Mouse (Mus musculus): ENCODE results near the gene Tespa1. TPM values are rescaled to one million over a fixed set of nuclear protein-coding genes. Genes with fewer than 3 reads are reported as not detected.
A peak's percentile ranks its signal among the peaks of the same experiment; 100 is the strongest.
"Not testable (repeated sequence)": the region's sequence is repeated elsewhere in the genome, so short reads cannot be mapped to it uniquely, and the experiment has no call there.

Tespa1 gene
- polyA plus RNA-seq, 1 experiment from 2014 or later, result not detected

DNA sequence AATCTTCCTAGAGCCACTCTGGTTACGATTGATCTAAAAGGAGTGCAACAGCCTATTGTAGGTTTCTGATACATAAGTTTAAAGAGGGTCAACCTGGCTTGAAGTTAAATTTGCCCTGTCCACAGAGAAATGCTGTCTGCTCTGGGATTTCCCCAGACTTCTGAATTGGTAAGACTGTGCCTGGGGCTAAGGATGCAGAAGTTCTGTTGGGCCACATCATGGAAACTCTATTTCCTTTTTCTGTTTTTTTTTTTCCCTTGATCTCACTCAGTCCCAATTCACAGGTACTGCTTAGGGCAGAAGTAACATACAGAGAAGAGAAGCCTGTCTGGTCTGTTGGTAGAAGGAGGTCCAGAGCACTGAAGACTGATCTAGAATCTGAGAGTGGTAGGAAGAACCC lies 8.0 kb downstream of the Tespa1 start:
- Histone ChIP-seq H3K4me2 (ENCODE audit: low read length) (no peak overlapping the region), H3K27me3 (replicated peaks; ENCODE audit: control insufficient read depth, insufficient read depth, low read length) (no peaks in the 10 kb centered on the region), H3K9me3 (ENCODE audit: control insufficient read depth, low read length) (no peaks in the 10 kb centered on the region), H3K4me3 (replicated peaks; ENCODE audit: low read length) (no peak overlapping the region), H3K9ac (replicated peaks; ENCODE audit: low read depth, low read length) (no peak overlapping the region), H3K4me1 (replicated peaks; ENCODE audit: control insufficient read depth, insufficient read depth, low read length) (no peaks in the 10 kb centered on the region), H3K27ac (ENCODE audit: low read length) (no peak overlapping the region), H3K36me3 (ENCODE audit: control insufficient read depth, insufficient read depth) (no peaks in the 10 kb centered on the region)
- no peak for ATAC-seq
- WGBS, result 93% methylated on average over 1 of the region's 1 CpGs

DNA sequence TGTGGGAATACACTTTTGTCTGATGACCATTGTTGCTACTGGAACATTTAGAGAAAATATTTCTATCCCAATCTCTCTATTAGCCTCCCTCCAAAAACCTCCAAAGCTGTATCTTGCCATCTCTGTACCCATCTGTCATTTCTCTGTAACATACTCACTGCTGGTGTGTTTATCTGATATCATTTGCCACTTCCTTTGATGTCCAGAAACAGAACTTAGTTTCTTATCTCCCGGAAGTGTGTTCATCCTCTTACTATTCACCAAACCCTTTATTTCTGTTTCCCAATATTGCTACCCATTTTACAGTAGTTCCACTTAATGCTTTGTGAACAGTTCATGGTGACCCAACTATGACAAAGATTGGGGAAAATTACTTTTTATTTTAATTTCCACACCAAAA lies 13.7 kb downstream of the Tespa1 start:
- no peak for ATAC-seq
- H3K9me3 ChIP-seq (ENCODE audit: control insufficient read depth, low read length), result no peaks in the 10 kb centered on the region
- no peak overlapping the region for H3K27ac ChIP-seq (ENCODE audit: low read length)
- no peaks in the 10 kb centered on the region for H3K27me3 ChIP-seq (replicated peaks; ENCODE audit: control insufficient read depth, insufficient read depth, low read length)
- H3K4me2 ChIP-seq (ENCODE audit: low read length), result no peak overlapping the region
- no peak overlapping the region for H3K4me3 ChIP-seq (replicated peaks; ENCODE audit: low read length)
- H3K9ac ChIP-seq (replicated peaks; ENCODE audit: low read depth, low read length), result no peak overlapping the region
- H3K36me3 ChIP-seq (ENCODE audit: control insufficient read depth, insufficient read depth), result no peaks in the 10 kb centered on the region
- H3K4me1 ChIP-seq (replicated peaks; ENCODE audit: control insufficient read depth, insufficient read depth, low read length), result no peaks in the 10 kb centered on the region
- WGBS, result 93% methylated on average over 1 of the region's 1 CpGs

GRCm38 (mm10) chr10:130337581-130337980 lies 14.9 kb downstream of the Tespa1 start:
- 74% methylated on average over 2 of the region's 2 CpGs for WGBS
- H3K4me1 ChIP-seq (replicated peaks; ENCODE audit: control insufficient read depth, insufficient read depth, low read length), result no peaks in the 10 kb centered on the region
- no peak overlapping the region for H3K4me2 ChIP-seq (ENCODE audit: low read length)
- H3K9me3 ChIP-seq (ENCODE audit: control insufficient read depth, low read length), result no peaks in the 10 kb centered on the region
- H3K36me3 ChIP-seq (ENCODE audit: control insufficient read depth, insufficient read depth), result no peaks in the 10 kb centered on the region
- no peak overlapping the region for H3K4me3 ChIP-seq (replicated peaks; ENCODE audit: low read length)
- no peak for ATAC-seq
- no peak overlapping the region for H3K27ac ChIP-seq (ENCODE audit: low read length)
- no peaks in the 10 kb centered on the region for H3K27me3 ChIP-seq (replicated peaks; ENCODE audit: control insufficient read depth, insufficient read depth, low read length)
- H3K9ac ChIP-seq (replicated peaks; ENCODE audit: low read depth, low read length), result no peak overlapping the region

GRCm38 (mm10) chr10:130340050-130340449 lies 17.4 kb downstream of the Tespa1 start:
- H3K4me1 ChIP-seq (replicated peaks; ENCODE audit: control insufficient read depth, insufficient read depth, low read length); ATAC-seq; H3K4me3 ChIP-seq (replicated peaks; ENCODE audit: low read length); H3K27me3 ChIP-seq (replicated peaks; ENCODE audit: control insufficient read depth, insufficient read depth, low read length); H3K27ac ChIP-seq (ENCODE audit: low read length); H3K36me3 ChIP-seq (ENCODE audit: control insufficient read depth, insufficient read depth); H3K9ac ChIP-seq (replicated peaks; ENCODE audit: low read depth, low read length); H3K4me2 ChIP-seq (ENCODE audit: low read length); H3K9me3 ChIP-seq (ENCODE audit: control insufficient read depth, low read length): not testable (repeated sequence)
- WGBS, result 88% methylated on average over 4 of the region's 4 CpGs

DNA sequence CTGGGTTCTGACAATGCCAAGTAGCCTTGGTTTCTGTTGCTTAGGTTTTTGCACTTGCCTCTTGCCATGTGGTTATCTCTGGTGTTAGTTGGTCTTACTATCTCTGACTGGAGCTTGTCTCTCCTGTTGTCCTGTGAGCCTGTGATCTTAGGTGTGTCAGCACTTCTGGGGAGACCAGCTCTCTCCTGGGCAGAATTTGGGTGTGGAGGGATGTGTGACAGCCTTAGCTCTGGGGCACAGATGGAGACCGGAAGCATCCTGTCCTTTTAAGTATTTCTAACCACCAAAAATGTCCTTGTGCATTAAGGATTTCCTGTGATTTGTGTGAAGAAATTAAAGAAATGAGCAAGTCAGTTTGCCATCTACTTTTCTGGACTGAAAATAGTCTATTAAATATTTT lies 21.4 kb downstream of the Tespa1 start:
- Histone ChIP-seq H3K9ac (replicated peaks; ENCODE audit: low read depth, low read length) (no peak overlapping the region), H3K4me1 (replicated peaks; ENCODE audit: control insufficient read depth, insufficient read depth, low read length) (no peaks in the 10 kb centered on the region), H3K27me3 (replicated peaks; ENCODE audit: control insufficient read depth, insufficient read depth, low read length) (no peaks in the 10 kb centered on the region), H3K4me2 (ENCODE audit: low read length) (no peak overlapping the region), H3K9me3 (ENCODE audit: control insufficient read depth, low read length) (no peaks in the 10 kb centered on the region), H3K4me3 (replicated peaks; ENCODE audit: low read length) (no peak overlapping the region), H3K27ac (ENCODE audit: low read length) (no peak overlapping the region), H3K36me3 (ENCODE audit: control insufficient read depth, insufficient read depth) (no peaks in the 10 kb centered on the region)
- 96% methylated on average over 1 of the region's 1 CpGs for WGBS
- ATAC-seq, result no peak

GRCm38 (mm10) chr10:130363438-130364164 lies 40.9 kb downstream of the Tespa1 start:
- Histone ChIP-seq H3K36me3 (ENCODE audit: control insufficient read depth, insufficient read depth) (no peaks in the 10 kb centered on the region), H3K27ac (ENCODE audit: low read length) (no peak overlapping the region), H3K27me3 (replicated peaks; ENCODE audit: control insufficient read depth, insufficient read depth, low read length) (no peaks in the 10 kb centered on the region), H3K4me1 (replicated peaks; ENCODE audit: control insufficient read depth, insufficient read depth, low read length) (no peaks in the 10 kb centered on the region), H3K9ac (replicated peaks; ENCODE audit: low read depth, low read length) (no peak overlapping the region), H3K9me3 (ENCODE audit: control insufficient read depth, low read length) (no peaks in the 10 kb centered on the region), H3K4me2 (ENCODE audit: low read length) (no peak overlapping the region), H3K4me3 (replicated peaks; ENCODE audit: low read length) (no peak overlapping the region)
- peak; percentile 85 for ATAC-seq
- WGBS, result 55% methylated on average over 2 of the region's 2 CpGs

DNA sequence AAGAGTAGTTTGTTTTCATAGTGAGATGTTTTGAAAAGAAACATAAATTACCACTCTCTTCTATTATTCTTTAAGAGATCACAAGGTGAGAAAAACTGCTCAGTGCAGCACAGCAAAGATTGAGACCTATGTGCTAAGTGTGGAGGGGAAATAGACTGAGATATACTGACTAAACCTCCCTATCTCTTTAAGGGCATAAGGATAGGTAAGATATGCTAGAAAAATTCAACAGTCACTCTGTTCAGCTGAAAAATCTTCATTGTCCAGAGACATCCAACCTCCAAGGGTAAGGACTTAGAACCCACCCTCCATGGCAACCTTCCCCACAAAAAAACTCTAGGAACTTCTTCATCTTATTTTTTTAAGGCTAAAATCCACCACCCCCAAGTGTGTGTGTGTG lies 42.1 kb downstream of the Tespa1 start:
- no peaks in the 10 kb centered on the region for H3K27me3 ChIP-seq (replicated peaks; ENCODE audit: control insufficient read depth, insufficient read depth, low read length)
- H3K27ac ChIP-seq (ENCODE audit: low read length), result no peak overlapping the region
- H3K4me2 ChIP-seq (ENCODE audit: low read length), result no peak overlapping the region
- H3K9me3 ChIP-seq (ENCODE audit: control insufficient read depth, low read length), result no peaks in the 10 kb centered on the region
- ATAC-seq, result no peak
- H3K4me1 ChIP-seq (replicated peaks; ENCODE audit: control insufficient read depth, insufficient read depth, low read length), result no peaks in the 10 kb centered on the region
- H3K36me3 ChIP-seq (ENCODE audit: control insufficient read depth, insufficient read depth), result no peaks in the 10 kb centered on the region
- no peak overlapping the region for H3K9ac ChIP-seq (replicated peaks; ENCODE audit: low read depth, low read length)
- H3K4me3 ChIP-seq (replicated peaks; ENCODE audit: low read length), result no peak overlapping the region

- Histone ChIP-seq H3K4me3 (replicated peaks; ENCODE audit: low read length) (no peak overlapping the region), H3K36me3 (ENCODE audit: control insufficient read depth, insufficient read depth) (no peaks in the 10 kb centered on the region), H3K4me1 (replicated peaks; ENCODE audit: control insufficient read depth, insufficient read depth, low read length) (no peaks in the 10 kb centered on the region), H3K27me3 (replicated peaks; ENCODE audit: control insufficient read depth, insufficient read depth, low read length) (no peaks in the 10 kb centered on the region), H3K9me3 (ENCODE audit: control insufficient read depth, low read length) (no peaks in the 10 kb centered on the region), H3K4me2 (ENCODE audit: low read length) (no peak overlapping the region), H3K27ac (ENCODE audit: low read length) (no peak overlapping the region), H3K9ac (replicated peaks; ENCODE audit: low read depth, low read length) (no peak overlapping the region)
- no peak for ATAC-seq
Observed at GRCm38 (mm10) chr10:130368384-130368783, 45.7 kb downstream of the Tespa1 start.

- 92% methylated on average over 2 of the region's 2 CpGs for WGBS
- no peak overlapping the region for H3K4me3 ChIP-seq (replicated peaks; ENCODE audit: low read length)
- no peaks in the 10 kb centered on the region for H3K9me3 ChIP-seq (ENCODE audit: control insufficient read depth, low read length)
- H3K4me1 ChIP-seq (replicated peaks; ENCODE audit: control insufficient read depth, insufficient read depth, low read length), result no peaks in the 10 kb centered on the region
- no peak overlapping the region for H3K9ac ChIP-seq (replicated peaks; ENCODE audit: low read depth, low read length)
- no peak overlapping the region for H3K4me2 ChIP-seq (ENCODE audit: low read length)
- H3K27ac ChIP-seq (ENCODE audit: low read length), result no peak overlapping the region
- H3K36me3 ChIP-seq (ENCODE audit: control insufficient read depth, insufficient read depth), result no peaks in the 10 kb centered on the region
- ATAC-seq, result no peak
- no peaks in the 10 kb centered on the region for H3K27me3 ChIP-seq (replicated peaks; ENCODE audit: control insufficient read depth, insufficient read depth, low read length)
Observed at GRCm38 (mm10) chr10:130370005-130370682, 47.5 kb downstream of the Tespa1 start.

Measured in forebrain, embryonic 16.5 days (tissue).